Mouse (Mus musculus) liver, adult 2 months (tissue): Measurements from ENCODE around the gene Skap1.

Source experiments
- CTCF ChIP-seq: fragments of 200-500 bp; IDR thresholded peaks from 2 replicates; pipeline ENCODE4 v1.5.1; 2011; ENCODE audit warnings: low read depth, low read length, control low read depth
- POLR2A ChIP-seq: fragments of 200-500 bp; IDR thresholded peaks from 2 replicates; pipeline ENCODE4 v1.6.1; 2011; ENCODE audit warnings: low read length, control low read depth; ENCODE audit not compliant: insufficient read depth; ENCODE audit errors: extremely low read depth

GRCm38 (mm10) chr11:96762742-96763470 is 298.5 kb downstream of the Skap1 start:
- TF ChIP-seq CTCF (no peak), POLR2A (no peak)
